Mouse (Mus musculus) embryonic facial prominence, embryonic 12.5 days (tissue): Measurements from ENCODE around the gene Eif3k. TPM values are rescaled to one million over a fixed set of nuclear protein-coding genes. Genes with fewer than 3 reads are reported as not detected.

Experiments
- ATAC-seq: fragments of 200-750 bp; cut with Nextera tagmentation; 2 replicates; pipeline ENCODE4 v1.8.0; 2017; ENCODE audit not compliant: insufficient number of reproducible peaks, insufficient read depth, low FRiP score, low TSS enrichment
- H3K27ac ChIP-seq: fragments of 300-500 bp; sonication (generic); 2 replicates; pipeline ENCODE4 v1.5.1; 2016; ENCODE audit warnings: mild to moderate bottlenecking
- H3K27me3 ChIP-seq: fragments of 300-500 bp; sonication (generic); 2 replicates; pipeline ENCODE4 v1.6.1; 2016; ENCODE audit warnings: mild to moderate bottlenecking, moderate library complexity
- H3K36me3 ChIP-seq: fragments of 300-500 bp; sonication (generic); 2 replicates; pipeline ENCODE4 v1.6.1; 2016; ENCODE audit warnings: mild to moderate bottlenecking
- H3K4me1 ChIP-seq: fragments of 300-500 bp; sonication (generic); 2 replicates; pipeline ENCODE4 v1.6.1; 2016
- H3K4me2 ChIP-seq: fragments of 300-500 bp; sonication (generic); replicated peaks from 2 replicates; pipeline ENCODE4 v1.6.1; 2016; ENCODE audit warnings: mild to moderate bottlenecking, moderate library complexity
- H3K4me3 ChIP-seq: fragments of 300-500 bp; sonication (generic); 2 replicates; pipeline ENCODE4 v1.5.1; 2016; ENCODE audit warnings: mild to moderate bottlenecking
- H3K9ac ChIP-seq: fragments of 300-500 bp; sonication (generic); 2 replicates; pipeline ENCODE4 v1.6.1; 2016; ENCODE audit warnings: mild to moderate bottlenecking, moderate library complexity
- H3K9me3 ChIP-seq: fragments of 300-500 bp; sonication (generic); 2 replicates; pipeline ENCODE4 v1.6.1; 2016; ENCODE audit warnings: mild to moderate bottlenecking, moderate library complexity
- WGBS: fragments of 180-500 bp; shearing (Covaris S2); methylation state at CpG from one replicate; pipeline ENCODE4 v1.1.7; 2016; 5-methylcytosine and 5-hydroxymethylcytosine counted together
- polyA plus RNA-seq: library from polyadenylated mRNA; unstranded; fragments of >200 nt; fragmentation: Nextera tagmentation; extraction: Ambion mirVana; gene quantifications from 2 replicates; pipeline ENCODE4 v1.2.1, GENCODE M21; 2016

The Eif3k gene
- polyA plus RNA-seq, 1 experiment from 2014 or later: 392 TPM

DNA sequence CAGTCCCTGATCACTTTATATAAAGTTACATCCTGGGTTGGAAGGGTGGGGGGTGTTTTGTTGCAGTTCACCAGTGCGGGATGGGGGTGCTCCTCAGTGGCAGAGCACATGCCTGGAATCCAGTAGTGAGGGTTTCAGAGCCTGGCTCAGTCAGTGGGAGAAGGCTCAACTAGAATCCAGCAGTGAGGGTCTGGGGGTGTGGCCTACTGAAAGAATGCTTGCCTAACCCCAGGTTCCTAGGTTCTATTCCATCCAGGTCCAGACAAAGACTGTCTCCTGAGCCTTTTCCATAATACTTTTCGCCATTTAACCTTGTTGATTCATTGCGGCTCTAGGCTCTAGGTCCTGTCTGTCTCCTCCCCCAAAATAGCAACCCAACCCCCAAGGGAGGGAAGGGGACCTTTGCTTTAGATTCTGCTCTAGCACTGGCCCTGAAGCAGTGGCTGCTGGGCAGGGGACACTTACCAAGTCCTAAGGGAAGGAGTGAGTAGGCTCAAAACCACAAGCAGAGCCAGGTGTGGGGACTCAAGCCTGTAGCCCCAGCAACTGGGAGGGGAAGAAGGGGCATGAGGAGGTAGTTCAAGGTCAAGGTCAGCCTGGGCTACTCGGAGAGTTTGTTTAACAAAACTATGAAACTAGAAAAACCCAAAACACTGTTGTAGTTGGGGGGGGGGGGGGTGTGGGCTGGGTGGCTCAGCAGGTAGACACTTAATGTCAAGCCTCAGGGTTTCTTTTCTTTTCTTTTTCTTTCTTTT is 14.7 kb downstream of the Eif3k start:
- Histone ChIP-seq H3K36me3 (peaks cover 17% of the 10 kb centered on the region), H3K27me3 (no peaks in the 10 kb centered on the region), H3K4me3 (no peak overlapping the region), H3K9me3 (no peaks in the 10 kb centered on the region), H3K4me1 (no peaks in the 10 kb centered on the region), H3K27ac (0 out of 2 replicates have a peak overlapping the region, but pooled peaks have one; percentile 9), H3K4me2 (no peak overlapping the region), H3K9ac (no peak overlapping the region)
- no peak for ATAC-seq
- 65% methylated on average over 4 of the region's 4 CpGs for WGBS

DNA sequence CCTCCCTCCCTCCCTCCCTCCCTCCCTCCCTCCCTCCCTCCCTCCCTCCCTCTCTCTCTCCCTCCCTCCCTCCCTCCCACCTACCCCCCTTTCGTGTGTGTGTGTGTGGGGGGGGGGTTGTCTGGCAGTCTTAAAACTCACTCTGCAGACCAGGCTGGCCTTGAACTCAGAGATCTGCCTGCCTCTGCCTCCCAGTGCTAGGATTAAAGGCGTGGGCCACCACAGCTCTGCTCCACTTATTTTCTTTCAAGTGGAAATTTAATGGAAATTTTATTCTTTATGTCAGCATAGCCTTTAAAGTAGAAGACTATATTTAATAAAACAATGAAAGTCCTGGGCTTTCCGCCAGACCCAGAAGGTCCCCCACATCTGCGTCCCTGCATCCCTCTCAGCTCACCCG is 15.5 kb downstream of the Eif3k start:
- H3K4me1 ChIP-seq: peaks cover under 1% of the 10 kb centered on the region; the same call in 1 of the 2 replicates
- no peak overlapping the region for H3K27ac ChIP-seq
- H3K9me3 ChIP-seq: no peaks in the 10 kb centered on the region
- peaks cover 10% of the 10 kb centered on the region; the same call in 1 of the 2 replicates for H3K36me3 ChIP-seq
- no peak overlapping the region for H3K4me2 ChIP-seq
- no peak for ATAC-seq
- H3K4me3 ChIP-seq: no peak overlapping the region
- no peak overlapping the region for H3K9ac ChIP-seq
- 93% methylated on average over 4 of the region's 5 CpGs for WGBS
- no peaks in the 10 kb centered on the region for H3K27me3 ChIP-seq

- Histone ChIP-seq H3K27me3 (no peaks in the 10 kb centered on the region), H3K4me3 (no peak overlapping the region), H3K36me3 (0 out of 2 replicates have a peak, but pooled peaks cover 6% of the 10 kb centered on the region), H3K27ac (no peak overlapping the region), H3K4me2 (no peak overlapping the region), H3K9ac (no peak overlapping the region), H3K9me3 (no peaks in the 10 kb centered on the region), H3K4me1 (peaks cover 9% of the 10 kb centered on the region)
- 75% methylated on average over 5 of the region's 5 CpGs for WGBS
- no peak for ATAC-seq
Measured at GRCm38 (mm10) chr7:28965346-28965840, 16.3 kb downstream of the Eif3k start.

- Histone ChIP-seq H3K36me3 (no peaks in the 10 kb centered on the region), H3K4me1 (peaks cover 27% of the 10 kb centered on the region), H3K27me3 (no peaks in the 10 kb centered on the region), H3K4me2 (no peak overlapping the region), H3K9me3 (no peaks in the 10 kb centered on the region), H3K9ac (no peak overlapping the region), H3K27ac (no peak overlapping the region), H3K4me3 (no peak overlapping the region)
- 67% methylated on average over 3 of the region's 3 CpGs for WGBS
- no peak for ATAC-seq
Measured at GRCm38 (mm10) chr7:28963399-28963923, 18.2 kb downstream of the Eif3k start.

DNA sequence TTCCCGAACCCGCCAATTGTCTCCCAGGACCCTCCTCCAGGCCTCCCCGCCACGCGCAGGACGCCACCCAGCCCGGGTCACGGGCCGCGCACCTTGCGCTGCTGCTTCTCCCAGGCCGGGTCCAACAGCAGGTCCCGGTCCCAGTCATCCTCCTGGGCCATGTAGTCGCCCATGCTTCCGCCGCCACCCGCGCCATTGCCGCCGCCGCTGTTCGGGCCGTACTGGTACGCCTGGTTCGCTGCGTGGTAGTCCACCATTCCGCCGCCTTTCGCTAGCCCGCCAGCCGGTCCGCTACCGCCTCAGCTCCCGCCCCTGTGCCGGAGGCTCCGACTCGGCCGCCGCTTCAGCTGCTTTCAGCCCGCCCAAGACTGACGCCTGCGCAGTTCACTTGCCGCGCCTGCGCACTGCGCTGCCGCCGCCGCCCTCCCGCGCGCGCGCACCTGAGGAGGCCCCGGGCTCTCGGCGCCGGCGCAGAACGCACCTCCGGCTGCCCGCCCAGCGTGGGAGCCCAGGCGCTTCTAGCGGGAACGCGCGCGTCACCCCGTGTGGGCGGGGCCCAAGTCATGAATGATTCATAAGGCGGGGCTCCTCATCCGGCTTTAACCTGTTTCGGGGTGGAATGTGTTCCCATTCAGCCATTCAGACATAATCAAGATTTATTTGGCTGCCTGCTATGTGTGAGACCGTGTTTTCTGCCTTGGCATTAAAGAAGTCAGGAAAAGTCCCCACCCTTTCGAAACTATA is 19.6 kb downstream of the Eif3k start, which contains the start of gene Actn4:
Gene Actn4 (minus strand): TSS at position 414 of the 744 bp plus-strand sequence.
- Histone ChIP-seq H3K27me3 (no peaks in the 10 kb centered on the region), H3K36me3 (no peaks in the 10 kb centered on the region), H3K27ac (peak within 1 kb of the TSS; percentile 87), H3K9me3 (no peaks in the 10 kb centered on the region), H3K4me3 (peak within 1 kb of the TSS; percentile 92), H3K4me1 (peaks cover 32% of the 10 kb centered on the region), H3K4me2 (peak within 1 kb of the TSS; percentile 91), H3K9ac (peak within 1 kb of the TSS; percentile 93)
- under 1% methylated on average over 76 of the region's 76 CpGs for WGBS
- peak; percentile 86 for ATAC-seq

- 1% methylated on average over 7 of the region's 7 CpGs for WGBS
- Histone ChIP-seq H3K4me3 (peak overlapping the region; percentile 92), H3K4me2 (peak overlapping the region; percentile 91), H3K27me3 (no peaks in the 10 kb centered on the region), H3K9ac (peak overlapping the region; percentile 93), H3K4me1 (peaks cover 32% of the 10 kb centered on the region), H3K27ac (peak overlapping the region; percentile 87), H3K9me3 (no peaks in the 10 kb centered on the region), H3K36me3 (no peaks in the 10 kb centered on the region)
- no peak for ATAC-seq
Measured at GRCm38 (mm10) chr7:28961584-28961926, 20.1 kb downstream of the Eif3k start.

DNA sequence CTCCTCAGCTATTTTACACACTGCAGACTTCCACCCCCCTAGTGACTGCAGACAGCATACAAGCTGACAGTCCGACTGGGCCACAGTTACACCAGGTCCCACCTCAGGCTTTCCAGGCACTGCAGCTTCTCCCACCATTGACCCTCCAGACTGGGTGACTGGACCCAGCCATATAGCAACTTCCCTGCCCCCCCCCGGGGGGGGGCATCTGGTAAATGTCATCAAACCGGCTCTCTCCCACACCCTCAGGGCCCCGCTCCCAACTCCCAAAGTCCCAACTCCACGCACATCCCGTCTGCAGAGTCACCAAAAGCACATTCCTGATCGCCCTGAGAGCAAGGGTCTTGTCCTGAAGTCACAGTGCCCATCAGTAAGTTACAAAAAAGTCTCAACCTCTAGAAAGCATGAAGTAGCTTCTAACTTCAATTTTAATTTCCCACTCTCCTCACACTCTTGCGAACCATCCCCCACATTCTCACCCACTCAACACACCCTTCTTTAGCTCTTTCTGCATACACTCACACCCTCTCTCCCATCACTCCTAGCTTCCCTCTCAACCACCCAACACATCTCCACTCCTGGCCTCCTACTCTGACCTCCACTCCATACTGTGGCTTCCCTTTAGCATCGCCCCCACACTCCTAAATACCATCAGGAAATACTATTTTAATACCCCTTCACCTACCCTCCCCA is 21.2 kb downstream of the Eif3k start:
- ATAC-seq: no peak
- H3K27ac ChIP-seq: peak overlapping the region; percentile 87; the same call in 1 of the 2 replicates
- no peaks in the 10 kb centered on the region for H3K36me3 ChIP-seq
- H3K9ac ChIP-seq: peak overlapping the region; percentile 93
- 21% methylated on average over 9 of the region's 9 CpGs for WGBS
- H3K9me3 ChIP-seq: no peaks in the 10 kb centered on the region
- H3K4me2 ChIP-seq: peak overlapping the region; percentile 91
- no peaks in the 10 kb centered on the region for H3K27me3 ChIP-seq
- peak overlapping the region; percentile 92 for H3K4me3 ChIP-seq
- peaks cover 32% of the 10 kb centered on the region for H3K4me1 ChIP-seq

DNA sequence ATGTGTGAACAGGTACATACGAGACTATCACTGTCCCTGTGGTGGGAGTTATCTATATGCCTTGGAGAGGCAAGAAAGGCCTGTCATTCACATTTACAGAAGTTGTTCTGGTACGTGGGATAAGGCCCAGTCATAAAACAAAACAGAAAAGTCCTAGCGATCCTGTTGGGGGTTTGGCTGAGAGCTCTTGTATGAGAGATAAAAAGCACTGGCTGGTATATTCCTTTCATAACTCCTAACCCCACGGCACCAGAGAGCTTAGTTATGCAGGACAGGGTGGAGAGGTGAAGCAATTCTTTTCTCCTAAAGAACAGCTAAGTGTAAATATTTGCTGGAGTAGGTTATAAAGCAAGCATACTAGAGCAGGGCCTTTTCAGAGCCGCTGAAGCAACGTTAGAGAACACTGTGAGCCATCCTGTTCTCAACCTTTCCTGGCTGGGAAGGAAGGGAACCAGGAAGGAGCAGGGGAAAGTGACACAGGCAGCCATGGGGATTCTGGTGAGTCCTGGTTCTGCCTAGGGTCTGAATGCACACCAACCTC is 22.1 kb downstream of the Eif3k start:
- ATAC-seq: no peak
- Histone ChIP-seq H3K9me3 (no peaks in the 10 kb centered on the region), H3K9ac (peak overlapping the region; percentile 93; the same call in 1 of the 2 replicates), H3K27me3 (no peaks in the 10 kb centered on the region), H3K4me1 (peaks cover 32% of the 10 kb centered on the region), H3K4me2 (peak overlapping the region; percentile 91), H3K36me3 (no peaks in the 10 kb centered on the region), H3K4me3 (peak overlapping the region; percentile 92), H3K27ac (peak overlapping the region; percentile 48; the same call in 1 of the 2 replicates)
- 49% methylated on average over 6 of the region's 6 CpGs for WGBS

- Histone ChIP-seq H3K36me3 (no peaks in the 10 kb centered on the region), H3K4me1 (peaks cover 37% of the 10 kb centered on the region), H3K4me2 (0 out of 2 replicates have a peak overlapping the region, but pooled peaks have one; percentile 91), H3K9me3 (no peaks in the 10 kb centered on the region), H3K27ac (no peak overlapping the region), H3K9ac (peak overlapping the region; percentile 93; the same call in 1 of the 2 replicates), H3K27me3 (no peaks in the 10 kb centered on the region), H3K4me3 (no peak overlapping the region)
- 37% methylated on average over 1 of the region's 1 CpGs for WGBS
- ATAC-seq: no peak
Measured at GRCm38 (mm10) chr7:28958770-28959169, 22.9 kb downstream of the Eif3k start.

DNA sequence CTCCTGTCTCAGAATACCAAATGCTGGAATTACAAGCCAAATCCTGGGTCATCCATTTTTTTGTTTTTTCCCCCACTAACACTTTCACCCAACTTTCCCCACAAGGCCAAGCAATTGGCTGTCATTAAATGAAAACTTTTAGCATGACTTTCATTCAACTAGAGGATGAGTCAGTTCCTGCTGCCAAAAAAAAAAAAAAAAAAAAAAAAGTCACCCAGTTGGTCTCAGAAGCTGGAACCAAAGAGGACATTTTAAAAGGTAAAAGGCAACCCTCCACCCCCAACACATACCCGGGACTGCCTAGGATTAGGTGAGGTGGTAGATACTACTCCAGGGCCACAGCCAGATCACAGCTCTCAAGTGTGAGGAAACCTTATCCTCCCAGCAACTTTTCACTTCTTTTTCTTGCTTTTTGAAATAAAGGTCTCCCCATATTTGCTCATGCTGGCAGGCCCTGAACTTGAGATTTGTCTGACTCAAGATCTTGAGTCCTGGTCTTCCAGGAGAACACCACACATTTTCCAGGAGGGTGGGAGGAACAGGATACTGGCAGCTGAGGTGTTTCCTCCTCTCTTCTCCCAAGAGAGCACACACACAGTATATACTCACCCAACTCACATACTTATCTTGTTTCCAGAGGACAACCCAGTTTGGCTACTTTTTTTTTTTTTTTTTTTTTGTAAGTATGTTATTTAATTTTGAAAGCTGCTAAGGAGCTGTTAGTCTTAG is 23.5 kb downstream of the Eif3k start:
- no peaks in the 10 kb centered on the region for H3K27me3 ChIP-seq
- no peak overlapping the region for H3K27ac ChIP-seq
- no peaks in the 10 kb centered on the region for H3K9me3 ChIP-seq
- no peak overlapping the region for H3K4me2 ChIP-seq
- ATAC-seq: no peak
- no peak overlapping the region for H3K9ac ChIP-seq
- H3K4me1 ChIP-seq: peaks cover 43% of the 10 kb centered on the region
- no peaks in the 10 kb centered on the region for H3K36me3 ChIP-seq
- WGBS: 72% methylated on average over 1 of the region's 1 CpGs
- no peak overlapping the region for H3K4me3 ChIP-seq
